16 mouse cellular contexts compared by ENCODE assay signal in genomic region chr4:40181681-40182080, GRCm38 (mm10). TPM values are rescaled to one million over a fixed set of nuclear protein-coding genes. Genes with fewer than 3 reads are reported as not detected.
A peak's percentile ranks its signal among the peaks of the same experiment; 100 is the strongest.
DNase-seq lines count a peak whose midpoint lies in the region; ATAC-seq and TF ChIP-seq lines count a peak whose summit lies in the region.
"Had no signal": no experiment of that assay in that cellular context is flagged by ENCODE, and none has a peak within 500 bp of the region (broad histone marks: within the 10 kb centered on the region; RNA-seq: fewer than 3 reads in every experiment).

No protein-coding gene starts in this region.

- intact Hi-C loops in left cerebral cortex, postnatal 14 days (cut with DNase I): loop anchor here (5.0 kb wide), 2 partner anchors 86 to 106 kb away; partner anchors contain the start of genes Smim27 and Topors

- peaks cover 65% of the 10 kb centered on the region for H3K36me3 ChIP-seq in intestine, postnatal 0 days (ENCODE audit: control insufficient read depth, insufficient read depth)

- H3K4me2 ChIP-seq in intestine, postnatal 0 days (replicated peaks; ENCODE audit: low read depth): no peak overlapping the region
- H3K4me2 ChIP-seq: embryonic facial prominence, embryonic 13.5 days; hindbrain, embryonic 14.5 days; midbrain, embryonic 13.5 days had no signal

- 56% methylated on average over 8 of the region's 8 CpGs for WGBS in intestine, postnatal 0 days

- H3K27ac ChIP-seq in intestine, postnatal 0 days (ENCODE audit: low read depth, low read length): peak overlapping the region; percentile 84
- H3K27ac ChIP-seq: embryonic facial prominence, embryonic 13.5 days; hindbrain, embryonic 14.5 days; midbrain, embryonic 13.5 days had no signal

- no peaks in the 10 kb centered on the region for H3K9me3 ChIP-seq in intestine, postnatal 0 days (ENCODE audit: control insufficient read depth)
- H3K9me3 ChIP-seq: embryonic facial prominence, embryonic 13.5 days; midbrain, embryonic 13.5 days had no signal

- H3K27me3 ChIP-seq in intestine, postnatal 0 days (replicated peaks; ENCODE audit: control insufficient read depth, insufficient read depth, low read length): no peaks in the 10 kb centered on the region
- H3K27me3 ChIP-seq: embryonic facial prominence, embryonic 13.5 days; midbrain, embryonic 13.5 days had no signal

- H3K4me1 ChIP-seq in intestine, postnatal 0 days (replicated peaks; ENCODE audit: control insufficient read depth, insufficient read depth, low read length): 0 out of 2 replicates have a peak, but pooled peaks cover 4% of the 10 kb centered on the region
- H3K4me1 ChIP-seq: embryonic facial prominence, embryonic 13.5 days; midbrain, embryonic 13.5 days had no signal

- no peak for TF ChIP-seq CTCF in intestine, postnatal 0 days (IDR thresholded peaks at IDR 0.05; ENCODE audit: low read depth)

- no peak overlapping the region for H3K4me3 ChIP-seq in intestine, postnatal 0 days (ENCODE audit: low read depth, low read length)
- H3K4me3 ChIP-seq: embryonic facial prominence, embryonic 13.5 days; midbrain, embryonic 13.5 days had no signal

- peak; percentile 98 for ATAC-seq in intestine, postnatal 0 days
- ATAC-seq: midbrain, embryonic 13.5 days had no signal

- DNase-seq in adrenal gland, postnatal 14 days: peak; percentile 67
- no peak for DNase-seq in adrenal gland, adult 18-20 months (ENCODE audit: low spot score in 2 of 2)
- DNase-seq in kidney, postnatal 36 days: peak; percentile 89 to 95
- DNase-seq in skeletal muscle tissue, adult 2 months (ENCODE audit: low read depth, low spot score): peak; percentile 4
- DNase-seq in layer of hippocampus, postnatal 14 days (ENCODE audit: low spot score in 2 of 2): no peak
- DNase-seq in left cerebral cortex, postnatal 14 days (ENCODE audit: low spot score in 2 of 2): no peak
- no peak for DNase-seq in cerebellum, postnatal 14 days
- DNase-seq: cerebellum, postnatal 25 days; gastrocnemius, postnatal 25 days; lung, postnatal 10 days; right cerebral cortex, adult 18-20 months; thymus, postnatal 14 days had no signal

- H3K9ac ChIP-seq in intestine, postnatal 0 days (ENCODE audit: low read depth, low read length): no peak overlapping the region
- H3K9ac ChIP-seq: embryonic facial prominence, embryonic 13.5 days; hindbrain, embryonic 14.5 days; midbrain, embryonic 13.5 days had no signal

RNA-seq across cellular contexts. Expression of gene Aco1, which starts 38.8 kb away (rescaled TPM):
- total RNA-seq in adrenal gland, postnatal 14 days (2021): 107 and 132 TPM in 2 replicates
- total RNA-seq in adrenal gland, adult 18-20 months (2021): 100 to 1,000 TPM; 108 to 132 TPM
- polyA plus RNA-seq in intestine, postnatal 0 days (2015; fragmentation: Nextera tagmentation; extraction: Ambion mirVana): 55.6 and 61.3 TPM in 2 replicates
- total RNA-seq in layer of hippocampus, postnatal 14 days (2021): 10 to 100 TPM; 37.1 to 44.8 TPM
- total RNA-seq in left cerebral cortex, postnatal 14 days (2021): 10 to 100 TPM; 34.6 to 37.2 TPM

RNA-seq across cellular contexts. Expression of gene Ddx58, which starts 57.9 kb away (rescaled TPM):
- total RNA-seq in adrenal gland, postnatal 14 days (2021): 18.3 and 23.4 TPM in 2 replicates
- total RNA-seq in adrenal gland, adult 18-20 months (2021): 10 to 100 TPM; 18.7 to 24.7 TPM
- 18.0 and 19.3 TPM in 2 replicates for polyA plus RNA-seq in intestine, postnatal 0 days (2015; fragmentation: Nextera tagmentation; extraction: Ambion mirVana)
- total RNA-seq in layer of hippocampus, postnatal 14 days (2021): 1 to 10 TPM; 3.0 to 4.4 TPM
- 1 to 10 TPM; 3.1 to 5.1 TPM for total RNA-seq in left cerebral cortex, postnatal 14 days (2021)

Comparison
In these comparisons a context has a peak if more than half of its experiments do, and no peak if none do; other contexts are left out.
1. DNase-seq: peak in adrenal gland, postnatal 14 days (single experiment), kidney, postnatal 36 days (2 of 2) and skeletal muscle tissue, adult 2 months (single experiment); none in adrenal gland, adult 18-20 months (0 of 2), layer of hippocampus, postnatal 14 days (0 of 2), left cerebral cortex, postnatal 14 days (0 of 2) and cerebellum, postnatal 14 days (0 of 2).